Mouse (Mus musculus) cerebellum, adult 2 months (tissue): ENCODE results near the gene Rasgef1a. TPM values are rescaled to one million over a fixed set of nuclear protein-coding genes. Genes with fewer than 3 reads are reported as not detected.

Experiments
- DNase-seq, 2 experiments: peaks; one replicate each; pipeline ENCODE4 v3.0.0; 2021
- H3K27ac ChIP-seq: fragments of 200-500 bp; 2 replicates; pipeline ENCODE4 v1.5.1; 2012; ENCODE audit warnings: low read length, control low read depth, inconsistent platforms; ENCODE audit not compliant: insufficient read depth
- H3K27me3 ChIP-seq: fragments of 200-500 bp; 2 replicates; pipeline ENCODE4 v1.6.1; 2012; ENCODE audit warnings: inconsistent platforms, mild to moderate bottlenecking, low read length, moderate library complexity; ENCODE audit not compliant: control insufficient read depth, insufficient read depth
- H3K4me1 ChIP-seq: fragments of 200-500 bp; 2 replicates; pipeline ENCODE4 v1.6.1; 2011; ENCODE audit warnings: low read length; ENCODE audit not compliant: control insufficient read depth, insufficient read depth
- H3K4me3 ChIP-seq: fragments of 200-500 bp; replicated peaks from 2 replicates; pipeline ENCODE3; 2011; ENCODE audit warnings: mild to moderate bottlenecking, low read depth, low read length, control low read depth; ENCODE audit not compliant: insufficient read depth
- CTCF ChIP-seq: fragments of 200-500 bp; IDR thresholded peaks from 2 replicates; pipeline ENCODE4 v1.5.1; 2011; ENCODE audit warnings: low read depth, mild to moderate bottlenecking, control low read depth, low read length, moderate library complexity, borderline replicate concordance; ENCODE audit not compliant: insufficient read depth
- POLR2A ChIP-seq: fragments of 200-500 bp; IDR thresholded peaks from 2 replicates; pipeline ENCODE4 v1.6.1; 2011; ENCODE audit warnings: low read length, control low read depth, borderline replicate concordance; ENCODE audit not compliant: insufficient read depth
- WGBS: fragments of 180-500 bp; shearing (Covaris S2); methylation state at CpG from one replicate; pipeline ENCODE4 v1.1.7; 2018; 5-methylcytosine and 5-hydroxymethylcytosine counted together
- polyA plus RNA-seq: library from polyadenylated mRNA; depleted of rRNA; stranded (reverse); fragments of >200 nt; gene quantifications from 2 replicates; pipeline ENCODE4 v1.2.3, GENCODE M21; 2012

Gene Rasgef1a
- polyA plus RNA-seq, 1 experiment = 59.8 TPM

DNA sequence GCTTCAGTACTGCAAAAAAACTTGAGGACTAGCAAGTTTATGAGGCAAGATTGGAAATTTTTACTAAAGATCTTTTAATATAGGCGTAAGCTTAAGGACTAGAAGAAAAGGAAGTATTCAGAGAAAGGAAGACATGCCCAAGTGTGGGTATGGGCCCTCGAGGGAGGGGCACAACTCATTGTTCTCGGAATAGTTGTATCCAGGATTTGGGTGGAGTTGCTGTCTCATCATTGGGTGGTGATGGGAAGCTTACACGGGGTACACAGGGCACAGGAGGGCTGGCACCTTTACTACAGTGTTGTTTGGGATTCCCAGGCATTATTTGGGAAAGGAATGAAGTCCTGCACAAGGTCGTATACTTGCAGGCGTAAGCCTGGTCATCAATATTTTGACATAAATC, 24.4 kb downstream of the Rasgef1a start:
- DNase-seq = no peak
- H3K4me3 ChIP-seq = no peak overlapping the region
- H3K27me3 ChIP-seq = no peaks in the 10 kb centered on the region
- TF ChIP-seq POLR2A = no peak
- no peak for TF ChIP-seq CTCF
- 78% methylated on average over 6 of the region's 6 CpGs for WGBS
- H3K4me1 ChIP-seq = peaks cover 8% of the 10 kb centered on the region; the same call in 1 of the 2 replicates
- no peak overlapping the region for H3K27ac ChIP-seq

DNA sequence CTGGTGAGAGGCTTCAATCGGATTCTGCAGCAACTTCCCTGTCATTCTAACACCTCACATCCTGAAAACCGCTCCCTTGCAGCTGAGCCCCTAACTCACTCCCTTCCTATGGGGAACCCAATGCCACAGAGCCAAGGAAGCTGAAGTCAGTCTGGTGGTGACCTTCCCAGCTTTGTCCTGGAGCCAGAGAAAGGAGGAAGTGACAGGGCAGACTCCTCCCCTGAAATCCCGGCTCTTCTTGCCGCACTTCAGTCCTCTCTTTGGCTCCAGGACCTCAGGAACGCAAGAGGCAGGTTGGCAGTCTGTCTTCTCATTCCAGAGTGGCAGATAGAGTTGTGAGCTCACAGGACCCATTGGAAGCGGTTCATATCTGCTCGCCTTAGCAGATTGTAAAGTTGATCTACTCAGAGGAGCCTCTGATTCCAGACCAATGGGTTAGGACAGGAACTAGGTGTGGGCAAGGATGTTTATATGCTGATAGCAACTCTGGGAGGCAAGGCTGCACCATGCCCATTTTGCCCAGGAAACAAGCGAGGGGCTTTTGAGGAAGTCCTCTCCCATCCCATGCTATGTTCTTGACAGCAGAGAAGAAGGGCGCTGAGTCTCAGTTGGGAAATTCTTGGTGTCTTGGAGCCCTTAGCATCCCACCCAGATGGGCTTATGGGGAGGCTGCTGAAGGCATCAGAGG, 25.0 kb downstream of the Rasgef1a start:
- Histone ChIP-seq H3K4me1 (peaks cover 8% of the 10 kb centered on the region; the same call in 1 of the 2 replicates), H3K4me3 (no peak overlapping the region), H3K27ac (no peak overlapping the region), H3K27me3 (no peaks in the 10 kb centered on the region)
- WGBS = 57% methylated on average over 9 of the region's 9 CpGs
- peak in 1 of 2 experiments; percentile 20 for DNase-seq
- TF ChIP-seq CTCF (no peak), POLR2A (no peak)

DNA sequence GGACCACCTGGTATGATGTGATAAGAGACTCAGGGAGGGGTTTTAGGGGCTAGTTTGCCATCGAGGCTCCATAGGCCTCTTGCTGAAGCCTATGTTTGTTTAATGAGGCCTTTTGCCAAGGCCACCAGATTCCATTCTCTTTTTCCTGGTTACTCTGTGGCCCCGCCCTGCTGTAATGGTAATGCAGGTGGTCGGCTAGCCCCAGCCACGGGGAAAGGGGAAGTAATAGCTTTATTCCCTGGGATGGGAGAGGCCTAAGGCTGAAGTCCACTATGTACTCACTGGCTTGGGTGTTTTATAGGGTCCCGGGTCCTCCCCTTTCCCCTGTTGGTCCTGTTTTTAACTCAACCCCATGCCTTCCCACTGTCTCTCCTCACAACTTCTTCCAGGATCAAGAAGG, 25.6 kb downstream of the Rasgef1a start:
- no peak overlapping the region for H3K4me3 ChIP-seq
- TF ChIP-seq CTCF (no peak), POLR2A (no peak)
- H3K4me1 ChIP-seq = peaks cover 8% of the 10 kb centered on the region; the same call in 1 of the 2 replicates
- 66% methylated on average over 5 of the region's 5 CpGs for WGBS
- H3K27ac ChIP-seq = no peak overlapping the region
- peak in 1 of 2 experiments; percentile 12 for DNase-seq
- no peaks in the 10 kb centered on the region for H3K27me3 ChIP-seq

DNA sequence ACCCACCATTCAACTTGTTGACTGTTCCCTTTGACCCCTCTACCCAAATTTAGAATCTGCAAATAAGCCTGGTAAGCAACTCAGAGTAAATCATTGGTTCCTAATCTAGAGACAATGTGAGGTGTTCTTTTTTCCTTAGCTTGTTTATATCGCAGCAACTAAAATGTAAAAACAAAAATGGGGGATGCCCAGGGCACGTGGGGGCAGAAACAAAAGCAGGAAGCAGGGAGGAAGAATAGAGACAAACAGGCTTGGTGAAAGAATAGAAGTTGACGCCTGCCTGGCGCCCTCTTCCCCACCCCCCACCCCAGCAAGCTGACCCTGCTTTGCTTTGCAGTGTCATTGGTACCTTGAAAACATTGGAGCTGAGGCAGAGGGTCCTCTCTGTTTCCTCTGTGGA, 33.9 kb downstream of the Rasgef1a start:
- WGBS = 68% methylated on average over 4 of the region's 4 CpGs
- Histone ChIP-seq H3K27ac (no peak overlapping the region), H3K4me1 (peaks cover 31% of the 10 kb centered on the region), H3K4me3 (no peak overlapping the region), H3K27me3 (no peaks in the 10 kb centered on the region)
- no peak for TF ChIP-seq CTCF
- no peak for TF ChIP-seq POLR2A
- no peak for DNase-seq

DNA sequence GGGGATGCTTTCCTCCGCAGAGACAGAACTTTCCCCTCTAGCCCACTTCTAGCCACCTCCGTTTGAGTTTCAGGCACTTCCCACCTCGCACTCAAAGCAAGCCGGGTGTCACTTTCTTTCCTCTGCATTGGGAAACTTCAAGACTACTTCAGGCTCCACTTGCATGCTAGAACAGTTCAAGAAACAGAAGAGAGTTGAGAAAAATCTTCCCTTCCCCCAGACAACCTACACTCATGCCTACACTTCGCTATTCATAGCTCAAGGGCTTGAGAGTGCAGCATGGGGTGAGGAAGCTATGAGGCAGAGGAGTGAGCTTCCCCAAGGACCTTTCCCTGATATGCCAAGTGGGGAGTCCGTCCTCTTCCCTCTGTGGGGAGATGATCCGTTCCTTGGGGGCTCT, 34.7 kb downstream of the Rasgef1a start:
- H3K27me3 ChIP-seq = no peaks in the 10 kb centered on the region
- H3K4me1 ChIP-seq = peaks cover 31% of the 10 kb centered on the region
- H3K27ac ChIP-seq = no peak overlapping the region
- peak in 1 of 2 experiments; percentile 7 for DNase-seq
- WGBS = 59% methylated on average over 7 of the region's 7 CpGs
- no peak for TF ChIP-seq CTCF
- no peak for TF ChIP-seq POLR2A
- no peak overlapping the region for H3K4me3 ChIP-seq

DNA sequence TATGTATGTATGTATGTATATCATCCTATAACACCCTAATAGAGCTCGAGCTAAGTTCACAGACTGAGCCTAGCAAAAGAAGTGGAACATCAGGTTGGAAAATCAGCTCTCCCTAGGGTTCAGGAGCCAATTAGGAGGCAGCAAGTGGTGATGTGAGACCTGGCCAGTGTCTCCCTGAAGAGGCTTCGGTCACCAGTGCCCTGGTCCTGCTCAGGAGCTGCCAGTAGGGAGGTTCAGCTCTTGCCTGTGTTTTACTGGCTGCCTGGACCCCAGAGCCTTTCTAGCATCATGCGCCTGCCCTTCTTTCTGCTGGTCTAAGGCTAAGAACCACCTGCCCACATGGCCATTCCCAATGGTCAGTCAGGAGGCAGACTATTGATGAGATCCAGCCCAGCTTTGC, 35.3 kb downstream of the Rasgef1a start:
- no peak for TF ChIP-seq POLR2A
- TF ChIP-seq CTCF = no peak
- Histone ChIP-seq H3K27ac (no peak overlapping the region), H3K4me3 (no peak overlapping the region), H3K27me3 (no peaks in the 10 kb centered on the region), H3K4me1 (peaks cover 35% of the 10 kb centered on the region)
- WGBS = 57% methylated on average over 3 of the region's 3 CpGs
- DNase-seq = peak in 1 of 2 experiments; percentile 10

DNA sequence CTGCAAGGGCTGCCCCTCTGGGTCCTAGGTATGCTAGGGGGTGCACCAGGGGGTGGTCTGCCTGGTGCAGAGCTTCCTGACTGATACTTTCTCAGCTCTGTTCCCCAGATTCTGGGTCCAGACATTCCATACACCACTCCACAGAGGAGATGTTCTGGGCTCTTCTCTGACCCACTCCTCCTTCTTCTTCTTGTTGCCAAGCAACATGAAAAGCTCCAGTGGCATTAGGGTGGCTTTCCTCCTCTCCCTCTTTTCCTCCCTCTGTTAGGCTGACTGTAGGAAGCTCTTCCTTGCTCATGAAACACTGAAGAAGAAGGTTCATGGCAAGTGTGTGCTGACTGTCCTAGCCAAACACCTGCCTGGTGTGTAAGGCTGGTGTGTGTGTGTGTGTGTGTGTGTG, 35.7 kb downstream of the Rasgef1a start:
- Histone ChIP-seq H3K4me3 (no peak overlapping the region), H3K27me3 (no peaks in the 10 kb centered on the region), H3K27ac (no peak overlapping the region), H3K4me1 (peaks cover 35% of the 10 kb centered on the region)
- peak in 1 of 2 experiments; percentile 5 for DNase-seq
- no peak for TF ChIP-seq POLR2A
- no peak for TF ChIP-seq CTCF

DNA sequence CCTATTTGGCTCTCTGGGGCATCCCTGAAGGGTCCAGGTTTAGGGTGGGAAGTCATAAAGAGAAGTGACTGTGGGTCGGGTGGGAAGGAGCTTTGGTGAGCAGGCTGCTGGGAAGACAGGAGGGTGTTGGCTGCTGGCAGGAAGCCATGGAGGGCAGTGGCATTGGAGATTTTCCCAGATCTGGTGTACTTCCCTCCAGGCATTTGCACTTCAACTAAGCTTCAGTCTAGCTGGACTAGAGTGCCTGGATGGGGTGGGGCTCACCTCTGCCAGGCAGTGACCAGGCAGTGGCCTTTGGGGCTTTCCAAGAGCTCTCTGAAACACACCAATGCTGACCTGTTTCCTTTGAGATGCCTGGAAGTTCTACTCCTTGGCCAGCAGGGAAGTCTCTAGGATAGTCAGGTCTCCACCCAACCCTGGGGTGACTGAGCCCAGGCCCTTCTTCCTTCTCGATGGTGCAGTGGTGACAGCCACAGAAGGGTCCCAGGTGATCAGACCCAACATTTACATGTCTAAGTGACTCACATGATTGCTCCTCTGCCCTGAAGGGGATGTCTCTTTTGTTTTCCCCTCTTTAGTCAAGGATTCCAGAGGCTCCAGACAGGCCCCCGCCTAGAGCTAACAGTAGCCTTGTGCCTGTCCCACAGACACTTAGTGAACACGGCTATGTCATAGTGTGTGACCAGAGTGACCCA, 36.7 kb downstream of the Rasgef1a start:
- Histone ChIP-seq H3K4me1 (peaks cover 35% of the 10 kb centered on the region), H3K27ac (no peak overlapping the region), H3K27me3 (no peaks in the 10 kb centered on the region), H3K4me3 (no peak overlapping the region)
- DNase-seq = peak; percentile 70 to 72
- TF ChIP-seq CTCF (no peak), POLR2A (no peak)
- 59% methylated on average over 4 of the region's 4 CpGs for WGBS
